Mouse (Mus musculus) testis, adult 2 months (tissue): Measurements from ENCODE around the gene Ppm1e.
A peak's percentile ranks its signal among the peaks of the same experiment; 100 is the strongest.

ENCODE experiments used
- CTCF ChIP-seq: fragments of 200-500 bp; IDR thresholded peaks from 2 replicates; pipeline ENCODE4 v1.5.1; 2012; ENCODE audit warnings: low read depth, mild to moderate bottlenecking, inconsistent platforms, low read length, moderate library complexity; ENCODE audit not compliant: control insufficient read depth, insufficient read depth, insufficient replicate concordance
- POLR2A ChIP-seq: fragments of 200-500 bp; IDR thresholded peaks from 2 replicates; pipeline ENCODE4 v1.6.1; 2012; ENCODE audit warnings: low read depth, mild to moderate bottlenecking, inconsistent platforms, low read length, moderate library complexity; ENCODE audit not compliant: control insufficient read depth

- TF ChIP-seq CTCF (no peak), POLR2A (peak; percentile 69)
These were observed 46.1 kb upstream of the Ppm1e start, which contains the start of the genes Rad51c and Tex14 for GRCm38 (mm10) chr11:87404876-87405275.
